Comparison of ENCODE assay signal across 7 mouse cellular contexts in genomic region chr2:180024401-180025098, GRCm38 (mm10). TPM values are rescaled to one million over a fixed set of nuclear protein-coding genes. Genes with fewer than 3 reads are reported as not detected.
A peak's percentile ranks its signal among the peaks of the same experiment; 100 is the strongest.
DNase-seq lines count a peak whose midpoint lies in the region; ATAC-seq lines count a peak whose summit lies in the region.

TSS of gene Lsm14b (plus strand) at chr2:180024987.

- ATAC-seq in embryonic facial prominence, embryonic 11.5 days (replicated peaks; ENCODE audit: insufficient number of reproducible peaks, low FRiP score, low TSS enrichment, low read depth), result peak; percentile 92
- ATAC-seq in limb, embryonic 11.5 days (ENCODE audit: insufficient number of reproducible peaks, low FRiP score, low TSS enrichment, low read depth), result peak; percentile 93
- ATAC-seq in midbrain, embryonic 14.5 days (ENCODE audit: low FRiP score, low TSS enrichment), result peak; percentile 95

- no peaks in the 10 kb centered on the region; the same call in 1 of the 2 replicates for H3K4me1 ChIP-seq in embryonic facial prominence, embryonic 11.5 days (ENCODE audit: control insufficient read depth, insufficient read depth, low read length)
- peaks cover 21% of the 10 kb centered on the region for H3K4me1 ChIP-seq in limb, embryonic 11.5 days (ENCODE audit: control insufficient read depth, insufficient read depth, low read length)
- H3K4me1 ChIP-seq in midbrain, embryonic 14.5 days (ENCODE audit: control insufficient read depth, insufficient read depth, low read length), result peaks cover 22% of the 10 kb centered on the region

- peaks cover 6% of the 10 kb centered on the region for H3K36me3 ChIP-seq in embryonic facial prominence, embryonic 11.5 days (replicated peaks; ENCODE audit: control insufficient read depth, insufficient read depth, low read depth, low read length)
- peaks cover 6% of the 10 kb centered on the region; the same call in 1 of the 2 replicates for H3K36me3 ChIP-seq in limb, embryonic 11.5 days (ENCODE audit: control insufficient read depth, insufficient read depth, low read length)
- peaks cover 26% of the 10 kb centered on the region for H3K36me3 ChIP-seq in midbrain, embryonic 14.5 days (ENCODE audit: control insufficient read depth, insufficient read depth, low read length)

- peak within 1 kb of the TSS; percentile 96 for H3K9ac ChIP-seq in embryonic facial prominence, embryonic 11.5 days (replicated peaks; ENCODE audit: low read length)
- peak within 1 kb of the TSS; percentile 98 for H3K9ac ChIP-seq in limb, embryonic 11.5 days (ENCODE audit: low read length)
- H3K9ac ChIP-seq in midbrain, embryonic 14.5 days (replicated peaks; ENCODE audit: low read length), result peak within 1 kb of the TSS; percentile 88

- WGBS in embryonic facial prominence, embryonic 11.5 days, result under 1% methylated on average over 69 of the region's 80 CpGs
- under 1% methylated on average over 57 of the region's 80 CpGs for WGBS in limb, embryonic 11.5 days
- WGBS in midbrain, embryonic 14.5 days, result under 1% methylated on average over 80 of the region's 80 CpGs

- no peaks in the 10 kb centered on the region; the same call in 1 of the 2 replicates for H3K27me3 ChIP-seq in embryonic facial prominence, embryonic 11.5 days (ENCODE audit: control insufficient read depth, insufficient read depth, low read length)
- peaks cover 16% of the 10 kb centered on the region for H3K27me3 ChIP-seq in limb, embryonic 11.5 days (ENCODE audit: control insufficient read depth, insufficient read depth, low read length)
- H3K27me3 ChIP-seq in midbrain, embryonic 14.5 days (ENCODE audit: control insufficient read depth, insufficient read depth, low read length), result peaks cover 19% of the 10 kb centered on the region; the same call in 1 of the 2 replicates

- H3K9me3 ChIP-seq in embryonic facial prominence, embryonic 11.5 days (replicated peaks; ENCODE audit: control insufficient read depth, low read length), result no peaks in the 10 kb centered on the region
- H3K9me3 ChIP-seq in limb, embryonic 11.5 days (ENCODE audit: control insufficient read depth, low read length), result no peaks in the 10 kb centered on the region
- no peaks in the 10 kb centered on the region for H3K9me3 ChIP-seq in midbrain, embryonic 14.5 days (ENCODE audit: control insufficient read depth, low read length)

- DNase-seq in adrenal gland, postnatal 14 days, result peak; percentile 100
- peak; percentile 97 for DNase-seq in embryonic facial prominence, embryonic 11.5 days (ENCODE audit: low spot score)
- peak; percentile 100 for DNase-seq in heart, adult 11 months
- DNase-seq in kidney, adult 18-20 months, result peak; percentile 99
- peak; percentile 99 for DNase-seq in limb, embryonic 11.5 days (ENCODE audit: low spot score)
- DNase-seq in midbrain, embryonic 14.5 days, result peak; percentile 98
- peak; percentile 98 to 100 for DNase-seq in spleen, adult 18-20 months

- peak within 1 kb of the TSS; percentile 90 for H3K4me2 ChIP-seq in embryonic facial prominence, embryonic 11.5 days (ENCODE audit: low read depth, low read length)
- peak within 1 kb of the TSS; percentile 88 for H3K4me2 ChIP-seq in limb, embryonic 11.5 days (ENCODE audit: low read depth, severe bottlenecking)
- H3K4me2 ChIP-seq in midbrain, embryonic 14.5 days (ENCODE audit: low read length), result peak within 1 kb of the TSS; percentile 82

- H3K27ac ChIP-seq in embryonic facial prominence, embryonic 11.5 days (replicated peaks; ENCODE audit: low read depth, low read length), result peak within 1 kb of the TSS; percentile 89
- H3K27ac ChIP-seq in limb, embryonic 11.5 days (replicated peaks; ENCODE audit: low read depth, low read length), result peak within 1 kb of the TSS; percentile 82
- peak within 1 kb of the TSS; percentile 96 for H3K27ac ChIP-seq in midbrain, embryonic 14.5 days (replicated peaks; ENCODE audit: low read depth, low read length)

- H3K4me3 ChIP-seq in embryonic facial prominence, embryonic 11.5 days (ENCODE audit: low read depth, low read length), result peak within 1 kb of the TSS; percentile 88
- peak within 1 kb of the TSS; percentile 99 for H3K4me3 ChIP-seq in limb, embryonic 11.5 days (ENCODE audit: low read depth, low read length)
- H3K4me3 ChIP-seq in midbrain, embryonic 14.5 days (replicated peaks; ENCODE audit: low read depth, low read length), result peak within 1 kb of the TSS; percentile 98

RNA-seq across cellular contexts. Expression of gene Lsm14b, which starts in this region (rescaled TPM):
- 36.0 and 36.8 TPM in 2 replicates for total RNA-seq in adrenal gland, postnatal 14 days (2021)
- polyA plus RNA-seq in embryonic facial prominence, embryonic 11.5 days (2014; fragmentation: Nextera tagmentation; extraction: Ambion mirVana), result 9.8 and 11.1 TPM in 2 replicates
- polyA plus RNA-seq in limb, embryonic 11.5 days (2014; fragmentation: Nextera tagmentation; extraction: Ambion mirVana), result 8.3 and 10.2 TPM in 2 replicates
- 21.2 and 35.9 TPM in 2 replicates for polyA plus RNA-seq in midbrain, embryonic 14.5 days (2014; fragmentation: Nextera tagmentation; extraction: Ambion mirVana)

Comparison
In these comparisons a context has a peak if more than half of its experiments do, and no peak if none do; other contexts are left out.
1. Peak in every context shown above with its lines: DNase-seq, ATAC-seq, H3K4me3 ChIP-seq and H3K27ac ChIP-seq.